Mouse (Mus musculus): ENCODE results near the gene Mrto4. TPM values are rescaled to one million over a fixed set of nuclear protein-coding genes. Genes with fewer than 3 reads are reported as not detected.
"Not testable (repeated sequence)": the region's sequence is repeated elsewhere in the genome, so short reads cannot be mapped to it uniquely, and the experiment has no call there.

Mrto4 gene
- polyA plus RNA-seq (2015; fragmentation: Nextera tagmentation; extraction: Ambion mirVana), result 59.4 and 78.8 TPM in 2 replicates

GRCm38 (mm10) chr4:139351931-139352711, at the start of gene Mrto4, which contains the start of the genes Emc1 and Ubr4:
Gene Mrto4 (minus strand): TSS chr4:139352576.
Gene Emc1 (plus strand): TSS chr4:139352587.
Gene Ubr4 (plus strand): TSS chr4:139352609.
- Histone ChIP-seq H3K9ac (peak within 1 kb of the TSS; percentile 89), H3K4me3 (peak within 1 kb of the TSS; percentile 74), H3K4me2 (peak within 1 kb of the TSS; percentile 88), H3K27ac (peak within 1 kb of the TSS; percentile 97), H3K9me3 (replicated peaks) (no peaks in the 10 kb centered on the region), H3K27me3 (no peaks in the 10 kb centered on the region), H3K36me3 (peaks cover 48% of the 10 kb centered on the region), H3K4me1 (replicated peaks) (peaks cover 20% of the 10 kb centered on the region)
- under 1% methylated on average over 58 of the region's 64 CpGs for WGBS
- peak; percentile 92 for ATAC-seq (replicated peaks; ENCODE audit: insufficient number of reproducible peaks, insufficient read depth, low FRiP score, low read depth)

DNA sequence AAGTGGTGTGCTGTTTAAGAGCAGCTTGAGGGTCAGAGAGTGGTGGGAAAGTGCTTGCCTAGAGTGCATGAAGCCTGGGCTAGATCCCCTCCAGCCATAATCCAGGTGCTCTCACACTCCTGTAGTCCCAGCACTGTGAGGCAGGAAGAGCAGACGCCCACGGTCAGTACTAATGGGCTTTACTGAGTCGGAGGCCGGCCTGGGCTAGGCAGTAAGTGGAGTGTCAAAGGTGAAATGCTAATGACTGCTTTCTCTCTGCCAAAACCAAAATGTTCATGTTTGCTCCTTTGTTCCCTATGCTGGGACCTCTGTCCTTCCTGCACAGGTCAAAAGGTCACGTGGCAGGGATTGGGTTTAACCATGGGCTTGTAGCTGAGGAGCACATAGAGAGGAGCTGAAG, 48.1 kb upstream of the Mrto4 start:
- peaks cover 90% of the 10 kb centered on the region for H3K36me3 ChIP-seq
- H3K9me3 ChIP-seq (replicated peaks), result no peaks in the 10 kb centered on the region
- no peak overlapping the region for H3K4me3 ChIP-seq
- no peaks in the 10 kb centered on the region for H3K27me3 ChIP-seq
- H3K4me2 ChIP-seq, result no peak overlapping the region
- 89% methylated on average over 5 of the region's 5 CpGs for WGBS
- peaks cover 2% of the 10 kb centered on the region for H3K4me1 ChIP-seq (replicated peaks)
- H3K9ac ChIP-seq, result no peak overlapping the region
- H3K27ac ChIP-seq, result no peak overlapping the region
- ATAC-seq (replicated peaks; ENCODE audit: insufficient number of reproducible peaks, insufficient read depth, low FRiP score, low read depth), result no peak

- no peak overlapping the region for H3K27ac ChIP-seq
- no peak overlapping the region for H3K4me2 ChIP-seq
- no peak overlapping the region for H3K4me3 ChIP-seq
- H3K27me3 ChIP-seq, result no peaks in the 10 kb centered on the region
- peak; percentile 60 for ATAC-seq (replicated peaks; ENCODE audit: insufficient number of reproducible peaks, insufficient read depth, low FRiP score, low read depth)
- H3K36me3 ChIP-seq, result peaks cover 79% of the 10 kb centered on the region
- H3K4me1 ChIP-seq (replicated peaks), result peaks cover 11% of the 10 kb centered on the region
- H3K9me3 ChIP-seq (replicated peaks), result no peaks in the 10 kb centered on the region
- WGBS, result 10% methylated on average over 2 of the region's 2 CpGs
- no peak overlapping the region for H3K9ac ChIP-seq
Measured at GRCm38 (mm10) chr4:139395431-139395830, 43.1 kb upstream of the Mrto4 start.

- Histone ChIP-seq H3K4me2 (no peak overlapping the region), H3K27ac (no peak overlapping the region), H3K27me3 (no peaks in the 10 kb centered on the region), H3K36me3 (peaks cover 32% of the 10 kb centered on the region), H3K4me1 (replicated peaks) (peaks cover 38% of the 10 kb centered on the region), H3K9ac (no peak overlapping the region), H3K9me3 (replicated peaks) (no peaks in the 10 kb centered on the region), H3K4me3 (no peak overlapping the region)
- 76% methylated on average over 4 of the region's 4 CpGs for WGBS
- no peak for ATAC-seq (replicated peaks; ENCODE audit: insufficient number of reproducible peaks, insufficient read depth, low FRiP score, low read depth)
Measured at GRCm38 (mm10) chr4:139389557-139389956, 37.2 kb upstream of the Mrto4 start.

- no peak overlapping the region for H3K4me2 ChIP-seq
- no peak overlapping the region for H3K4me3 ChIP-seq
- peak overlapping the region; percentile 6; the same call in 1 of the 2 replicates for H3K27ac ChIP-seq
- H3K4me1 ChIP-seq (replicated peaks), result peaks cover 49% of the 10 kb centered on the region
- no peaks in the 10 kb centered on the region for H3K9me3 ChIP-seq (replicated peaks)
- H3K27me3 ChIP-seq, result no peaks in the 10 kb centered on the region
- ATAC-seq (replicated peaks; ENCODE audit: insufficient number of reproducible peaks, insufficient read depth, low FRiP score, low read depth), result peak; percentile 50; the same call in 1 of the 2 replicates
- peaks cover 10% of the 10 kb centered on the region for H3K36me3 ChIP-seq
- H3K9ac ChIP-seq, result no peak overlapping the region
- 42% methylated on average over 6 of the region's 6 CpGs for WGBS
Measured at GRCm38 (mm10) chr4:139386869-139387319, 34.5 kb upstream of the Mrto4 start.

DNA sequence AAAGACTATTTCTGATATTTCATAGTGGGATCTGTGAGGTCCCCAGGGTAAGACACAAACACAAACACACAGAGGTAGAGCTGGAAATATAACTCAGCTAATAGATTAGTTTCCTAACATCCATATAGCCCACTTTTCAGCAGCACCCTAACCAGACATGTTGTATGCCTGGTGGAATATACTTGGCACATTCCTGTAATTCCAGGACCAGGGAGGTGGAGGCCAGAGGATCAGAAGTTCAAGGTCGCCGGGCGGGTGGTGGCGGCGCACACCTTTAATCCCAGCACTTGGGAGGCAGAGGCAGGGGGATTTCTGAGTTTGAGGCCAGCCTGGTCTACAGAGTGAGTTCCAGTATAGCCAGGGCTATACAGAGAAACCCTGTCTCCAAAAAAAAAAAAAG, 33.5 kb upstream of the Mrto4 start:
- H3K36me3 ChIP-seq; H3K4me2 ChIP-seq; H3K9me3 ChIP-seq (replicated peaks); H3K4me3 ChIP-seq; H3K27ac ChIP-seq; ATAC-seq (replicated peaks; ENCODE audit: insufficient number of reproducible peaks, insufficient read depth, low FRiP score, low read depth); H3K27me3 ChIP-seq; H3K9ac ChIP-seq: not testable (repeated sequence)
- WGBS, result 85% methylated on average over 5 of the region's 5 CpGs
- H3K4me1 ChIP-seq (replicated peaks), result peaks cover 54% of the 10 kb centered on the region

- 56% methylated on average over 7 of the region's 7 CpGs for WGBS
- H3K9me3 ChIP-seq (replicated peaks), result no peaks in the 10 kb centered on the region
- peaks cover 9% of the 10 kb centered on the region; the same call in 1 of the 2 replicates for H3K36me3 ChIP-seq
- no peak overlapping the region for H3K9ac ChIP-seq
- H3K4me1 ChIP-seq (replicated peaks), result peaks cover 40% of the 10 kb centered on the region
- no peaks in the 10 kb centered on the region for H3K27me3 ChIP-seq
- H3K27ac ChIP-seq, result no peak overlapping the region
- H3K4me3 ChIP-seq, result no peak overlapping the region
- H3K4me2 ChIP-seq, result peak overlapping the region; percentile 92
- no peak for ATAC-seq (replicated peaks; ENCODE audit: insufficient number of reproducible peaks, insufficient read depth, low FRiP score, low read depth)
Measured at GRCm38 (mm10) chr4:139382231-139382630, 29.9 kb upstream of the Mrto4 start.

DNA sequence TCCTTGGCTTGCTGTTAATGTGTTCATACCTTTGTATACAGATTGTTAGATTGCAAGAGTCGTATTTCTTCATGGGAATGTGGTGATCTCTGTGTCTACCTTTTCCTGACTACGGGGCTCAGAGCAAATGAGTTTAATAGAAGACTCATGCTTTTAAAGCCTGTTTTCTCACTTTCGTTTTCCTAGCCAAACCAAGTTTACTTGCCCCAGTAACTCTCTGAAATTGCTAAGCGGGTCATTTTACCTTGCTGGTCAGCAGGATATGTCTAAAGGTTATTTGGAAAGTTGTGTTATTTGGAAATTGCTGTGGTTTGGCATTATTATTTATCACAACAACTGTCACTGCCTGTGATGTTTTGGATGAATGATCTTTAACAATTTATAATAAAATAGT, 29.1 kb upstream of the Mrto4 start:
- WGBS, result 38% methylated on average over 4 of the region's 4 CpGs
- no peak overlapping the region; the same call in 1 of the 2 replicates for H3K27ac ChIP-seq
- no peaks in the 10 kb centered on the region for H3K27me3 ChIP-seq
- peak overlapping the region; percentile 83 for H3K9ac ChIP-seq
- peak overlapping the region; percentile 92 for H3K4me2 ChIP-seq
- H3K9me3 ChIP-seq (replicated peaks), result no peaks in the 10 kb centered on the region
- H3K36me3 ChIP-seq, result peaks cover 9% of the 10 kb centered on the region; the same call in 1 of the 2 replicates
- peaks cover 33% of the 10 kb centered on the region for H3K4me1 ChIP-seq (replicated peaks)
- H3K4me3 ChIP-seq, result peak overlapping the region; percentile 88
- no peak for ATAC-seq (replicated peaks; ENCODE audit: insufficient number of reproducible peaks, insufficient read depth, low FRiP score, low read depth)

DNA sequence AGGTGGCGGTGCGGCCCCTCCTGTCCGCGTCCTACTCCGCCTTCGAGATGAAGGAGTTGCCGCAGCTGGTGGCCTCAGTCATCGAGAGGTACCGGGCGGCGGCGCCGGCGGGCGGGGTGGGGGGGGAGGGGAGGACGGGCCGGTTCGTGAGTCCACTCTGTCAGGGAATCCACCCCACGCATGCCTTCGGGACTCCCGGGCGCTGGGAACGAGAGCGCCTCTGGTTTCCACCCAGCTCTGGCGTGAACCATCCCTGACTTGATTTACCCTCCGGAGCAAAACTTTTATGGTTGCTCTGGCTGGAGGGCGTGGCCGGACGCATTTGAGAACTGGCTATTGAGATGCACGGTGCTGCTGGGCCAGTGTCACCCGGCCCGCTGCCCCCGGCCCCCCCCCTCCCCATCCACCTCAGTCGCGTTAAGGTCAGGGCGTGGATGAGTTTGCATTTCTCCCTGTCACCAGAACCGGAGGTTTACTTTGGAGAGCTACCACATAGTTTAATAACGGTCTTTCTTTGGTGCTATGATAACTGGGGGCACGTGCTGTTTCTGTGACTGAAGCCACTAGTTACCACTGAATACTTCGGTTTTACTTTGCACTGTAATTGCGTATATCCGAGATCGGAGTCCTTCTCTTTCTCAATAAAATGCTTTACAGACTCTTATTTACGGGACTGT, 28.5 kb upstream of the Mrto4 start:
- peak; percentile 32 for ATAC-seq (replicated peaks; ENCODE audit: insufficient number of reproducible peaks, insufficient read depth, low FRiP score, low read depth)
- WGBS, result 2% methylated on average over 40 of the region's 44 CpGs
- peak overlapping the region; percentile 83 for H3K9ac ChIP-seq

GRCm38 (mm10) chr4:139380207-139380748, 27.9 kb upstream of the Mrto4 start:
- Histone ChIP-seq H3K27me3 (no peaks in the 10 kb centered on the region), H3K9ac (peak overlapping the region; percentile 83), H3K4me1 (replicated peaks) (peaks cover 23% of the 10 kb centered on the region), H3K27ac (peak overlapping the region; percentile 85), H3K4me3 (peak overlapping the region; percentile 88), H3K36me3 (peaks cover 19% of the 10 kb centered on the region; the same call in 1 of the 2 replicates), H3K9me3 (replicated peaks) (no peaks in the 10 kb centered on the region), H3K4me2 (peak overlapping the region; percentile 92)
- peak; percentile 99 for ATAC-seq (replicated peaks; ENCODE audit: insufficient number of reproducible peaks, insufficient read depth, low FRiP score, low read depth)
- WGBS, result under 1% methylated on average over 43 of the region's 54 CpGs

More for the DNA sequence above, 28.5 kb upstream of the Mrto4 start:
- peak overlapping the region; percentile 88 for H3K4me3 ChIP-seq
- H3K27me3 ChIP-seq, result no peaks in the 10 kb centered on the region
- peaks cover 12% of the 10 kb centered on the region; the same call in 1 of the 2 replicates for H3K36me3 ChIP-seq
- no peaks in the 10 kb centered on the region for H3K9me3 ChIP-seq (replicated peaks)
- peaks cover 27% of the 10 kb centered on the region for H3K4me1 ChIP-seq (replicated peaks)
- peak overlapping the region; percentile 92 for H3K4me2 ChIP-seq
- H3K27ac ChIP-seq, result peak overlapping the region; percentile 80

GRCm38 (mm10) chr4:139379719-139380118, 27.3 kb upstream of the Mrto4 start:
- H3K4me3 ChIP-seq, result peak overlapping the region; percentile 88
- 12% methylated on average over 8 of the region's 8 CpGs for WGBS
- H3K9me3 ChIP-seq (replicated peaks), result no peaks in the 10 kb centered on the region
- no peaks in the 10 kb centered on the region for H3K27me3 ChIP-seq
- H3K4me2 ChIP-seq, result peak overlapping the region; percentile 82
- H3K27ac ChIP-seq, result peak overlapping the region; percentile 85
- peaks cover 23% of the 10 kb centered on the region for H3K4me1 ChIP-seq (replicated peaks)
- peaks cover 24% of the 10 kb centered on the region for H3K36me3 ChIP-seq
- no peak for ATAC-seq (replicated peaks; ENCODE audit: insufficient number of reproducible peaks, insufficient read depth, low FRiP score, low read depth)
- H3K9ac ChIP-seq, result peak overlapping the region; percentile 83

Measured in heart, embryonic 15.5 days (tissue).